Mouse (Mus musculus) lung, postnatal 4 days (tissue): ENCODE results near the gene Neu2.
"Not testable (repeated sequence)": the region's sequence is repeated elsewhere in the genome, so short reads cannot be mapped to it uniquely, and the experiment has no call there.

Experiments
- DNase-seq, 2 experiments: peaks; one replicate each; pipeline ENCODE4 v3.0.0; 2021

The Neu2 gene

DNA sequence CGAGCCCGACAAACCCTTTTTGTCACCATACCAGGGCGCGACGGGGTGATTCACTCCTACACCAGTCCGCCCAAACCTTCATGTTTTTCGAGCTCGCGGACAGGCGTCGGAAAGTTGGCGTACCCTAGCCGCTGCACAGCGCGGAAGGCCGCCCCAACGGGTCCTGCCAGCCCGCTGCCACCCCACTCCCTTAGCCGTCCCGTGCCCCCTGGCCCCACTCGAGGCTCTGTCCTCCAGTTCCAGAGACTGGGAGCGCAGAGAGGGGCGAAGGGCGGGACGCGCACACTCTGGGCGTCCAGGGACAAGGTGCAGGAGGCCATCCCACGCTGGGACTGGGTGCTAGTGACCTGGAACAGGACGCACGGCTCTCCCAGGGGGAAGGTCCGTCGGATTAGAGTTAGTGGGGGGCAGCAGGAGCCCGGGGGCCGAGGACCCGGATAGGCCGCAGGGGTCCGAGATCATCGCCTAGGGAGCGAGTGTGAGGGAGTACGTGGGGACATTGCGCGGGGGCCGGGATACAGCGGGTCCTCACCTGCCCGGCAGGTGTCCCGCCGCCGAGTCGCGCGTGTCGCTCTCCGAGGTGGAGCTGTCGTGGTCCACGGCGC lies at the start of gene Neu2:
Gene Neu2 (plus strand): TSS at position 329 of the 605 bp plus-strand sequence.
- DNase-seq: peak in 1 of 2 experiments; percentile 25

DNA sequence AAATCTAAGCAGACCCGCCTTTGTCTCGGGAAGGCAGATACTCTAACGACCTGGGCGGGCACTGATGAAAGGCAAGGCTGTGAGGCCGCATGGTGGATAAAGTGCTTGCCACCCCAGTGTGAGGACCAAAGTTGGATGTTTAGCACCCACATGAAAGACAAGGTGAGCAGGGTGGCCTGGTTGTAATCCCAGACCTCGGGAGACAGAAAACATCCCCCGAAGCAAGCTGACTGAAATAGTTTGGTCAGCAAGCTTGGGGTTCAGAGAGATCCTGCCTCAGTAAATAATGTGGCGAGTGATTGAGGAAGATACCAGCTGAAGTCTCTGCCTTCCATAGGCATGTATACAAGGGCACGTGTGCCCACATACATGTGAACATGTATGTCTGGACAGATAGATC lies 42.2 kb upstream of the Neu2 start:
- no peak for DNase-seq

DNA sequence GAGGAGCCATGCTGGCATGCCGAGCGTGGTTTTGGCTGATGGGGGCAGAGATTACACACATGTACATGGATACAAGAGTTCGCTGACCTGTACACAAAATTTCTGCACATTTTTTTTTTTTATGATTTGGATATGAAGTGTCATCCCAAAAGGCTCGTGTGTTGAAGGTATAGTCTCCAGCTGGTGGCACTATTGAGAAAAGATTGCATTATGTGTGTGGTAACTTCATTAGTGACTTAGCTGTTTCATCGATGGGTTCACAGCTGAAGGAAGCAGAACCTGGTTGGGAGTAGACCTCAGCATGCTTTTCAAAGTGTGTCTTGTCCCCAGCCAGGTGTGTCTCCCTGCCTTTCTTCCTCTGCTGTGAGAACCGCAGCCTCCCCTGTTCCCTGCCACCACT lies 41.4 kb upstream of the Neu2 start:
- DNase-seq: no peak

DNA sequence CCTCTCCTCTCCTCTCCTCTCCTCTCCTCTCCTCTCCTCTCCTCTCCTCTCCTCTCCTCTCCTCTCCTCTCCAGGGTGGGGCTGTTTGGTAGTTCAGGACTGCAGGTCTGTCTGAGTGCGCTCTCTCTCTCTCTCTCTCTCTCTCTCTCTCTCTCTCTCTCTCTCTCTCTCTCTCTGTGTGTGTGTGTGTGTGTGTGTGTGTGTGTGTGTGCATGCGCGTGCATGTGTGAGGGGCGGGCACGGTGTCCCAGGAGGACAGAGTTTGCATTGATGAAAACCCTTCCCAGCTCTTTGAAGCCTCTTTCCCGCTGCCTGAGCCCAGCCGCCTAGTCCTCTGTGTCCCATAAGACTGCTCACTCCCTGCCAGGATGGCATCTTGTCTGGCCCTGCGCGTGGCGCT lies 39.7 kb upstream of the Neu2 start, which contains the start of gene Snorc:
Gene Snorc (plus strand): TSS at position 301 of the 400 bp plus-strand sequence.
- DNase-seq: not testable (repeated sequence)

DNA sequence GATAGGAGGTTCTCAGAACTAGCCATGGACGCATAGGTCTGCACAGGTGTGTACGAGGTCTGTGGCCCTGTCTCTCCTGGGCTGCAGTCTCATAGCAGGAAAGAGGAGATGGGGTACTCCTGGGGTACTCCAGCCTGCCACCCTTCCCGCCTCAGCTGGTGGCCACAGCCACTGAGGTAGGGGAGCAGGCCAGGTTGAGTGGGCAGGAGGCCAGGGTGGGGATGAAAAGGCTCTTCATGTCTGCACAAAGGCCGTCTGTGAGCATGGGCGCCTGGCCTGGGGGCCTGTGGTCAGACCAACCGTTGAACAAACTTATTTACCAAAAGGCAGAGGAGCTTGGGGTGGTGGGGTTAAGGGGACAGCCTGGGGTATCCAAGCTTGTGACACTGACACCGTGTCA lies 37.8 kb upstream of the Neu2 start:
- DNase-seq: no peak

DNA sequence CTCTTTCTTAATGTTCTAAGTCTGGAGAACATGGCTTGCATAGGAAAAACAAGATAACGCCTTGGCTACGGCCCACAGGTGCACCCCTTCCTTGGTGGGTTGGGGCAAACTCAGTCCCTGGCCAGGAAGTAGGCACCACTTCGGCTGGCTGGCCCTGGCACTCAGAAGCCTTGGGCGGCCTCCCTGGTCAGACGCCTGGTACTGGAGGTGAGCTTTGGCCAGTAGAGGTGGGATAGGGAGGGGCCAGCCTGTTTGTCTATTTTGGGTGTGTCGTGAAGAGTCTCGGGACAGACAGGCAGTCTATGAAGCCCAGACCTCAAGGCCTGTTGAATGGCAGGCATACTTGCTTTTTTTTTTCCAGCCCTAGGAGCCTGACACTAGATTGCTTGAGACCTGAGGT lies 37.1 kb upstream of the Neu2 start:
- DNase-seq: no peak

DNA sequence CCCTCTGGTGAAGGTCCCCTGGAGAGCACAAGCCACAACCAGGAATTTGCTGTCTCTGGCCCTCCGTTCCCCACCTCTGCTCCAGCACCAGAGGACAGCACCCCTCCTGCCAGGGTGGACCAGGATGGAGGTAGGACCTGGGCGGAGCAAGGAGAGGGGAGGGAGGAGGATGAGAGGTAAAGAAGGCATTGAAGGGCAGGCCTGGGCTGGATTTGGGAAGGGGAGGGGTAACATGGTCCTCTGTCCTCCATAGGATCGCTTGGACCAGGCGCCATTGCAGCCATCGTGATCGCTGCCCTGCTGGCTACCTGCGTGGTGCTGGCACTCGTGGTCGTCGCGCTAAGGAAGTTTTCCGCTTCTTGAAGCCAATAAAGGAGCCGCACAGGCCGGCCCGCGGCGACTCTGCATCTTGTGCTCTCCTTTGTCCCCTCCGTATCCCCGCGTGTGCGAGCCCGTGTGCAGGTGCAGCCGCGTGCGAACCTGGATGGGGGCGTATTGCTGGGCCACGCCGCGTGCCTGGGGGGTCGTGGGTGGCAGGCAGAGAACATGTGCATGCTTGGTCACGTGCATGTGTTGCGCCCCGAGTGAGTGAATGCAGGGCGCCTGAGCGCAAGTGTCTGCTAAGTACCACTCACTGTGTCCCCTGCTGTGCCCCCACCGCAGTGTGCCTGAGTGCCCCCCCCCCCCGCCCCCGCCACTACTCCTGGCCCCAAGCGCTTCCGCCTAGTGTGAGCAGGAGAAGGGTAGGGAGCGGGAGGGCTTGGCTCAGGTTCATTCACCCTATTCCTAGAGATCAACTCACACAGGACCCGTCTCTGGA lies 34.4 kb upstream of the Neu2 start:
- no peak for DNase-seq

DNA sequence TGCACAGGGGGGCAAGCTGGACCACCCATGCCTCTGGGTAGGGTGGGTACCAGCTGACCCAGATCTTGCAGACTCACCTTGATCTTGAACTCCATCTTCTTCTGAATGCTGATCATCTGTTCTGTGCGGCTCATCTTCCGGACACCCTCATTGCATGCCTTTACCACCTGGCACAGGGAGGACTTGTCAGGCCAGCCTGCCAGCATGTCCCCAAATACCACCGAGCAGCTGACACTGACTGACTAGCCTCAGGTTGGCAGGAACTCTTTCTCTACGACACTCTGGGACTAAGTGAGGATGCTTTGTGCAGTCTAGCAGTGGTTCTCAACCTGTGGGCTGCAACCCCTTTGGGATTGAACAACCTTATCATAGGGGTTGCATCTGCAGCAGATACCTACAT lies 27.1 kb upstream of the Neu2 start:
- no peak for DNase-seq

DNA sequence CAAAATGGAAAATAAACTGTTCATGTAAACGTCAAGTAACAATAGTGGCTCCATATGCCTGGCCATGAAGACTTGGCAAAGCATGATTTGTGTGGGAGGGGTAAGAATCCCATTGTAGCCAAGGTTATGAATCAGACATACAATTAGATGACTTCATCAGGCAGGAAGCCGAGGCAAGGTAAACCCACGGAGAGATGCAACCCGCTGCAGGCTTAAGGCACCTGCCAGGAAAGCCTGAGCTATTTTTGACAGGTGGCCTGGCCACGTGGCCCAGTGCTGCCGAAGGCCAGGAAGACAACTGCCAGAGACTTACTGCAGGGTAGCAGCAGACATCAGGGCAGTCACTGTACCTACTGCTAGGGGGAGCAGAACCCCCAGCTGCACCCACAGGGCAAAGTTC lies 23.3 kb upstream of the Neu2 start:
- DNase-seq: no peak

DNA sequence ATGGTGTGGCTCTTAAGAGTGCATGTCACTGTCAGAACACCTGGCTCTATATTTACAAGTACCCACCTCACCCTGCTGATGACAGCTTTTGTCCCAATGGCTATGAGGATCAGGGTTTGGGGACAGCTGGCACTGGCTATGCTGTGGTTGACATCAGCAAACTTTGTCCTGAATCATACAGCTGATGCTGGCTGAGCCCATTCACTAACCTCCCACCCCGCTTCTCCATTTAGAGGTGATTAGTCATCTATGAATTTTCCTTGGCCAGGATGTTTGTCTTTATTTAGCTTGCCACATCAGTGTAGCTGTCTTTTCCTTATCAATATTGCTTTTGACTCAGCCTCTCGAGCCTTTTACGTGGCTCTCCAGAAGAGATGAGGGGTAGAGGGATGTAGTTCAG lies 17.4 kb upstream of the Neu2 start:
- DNase-seq: no peak

DNA sequence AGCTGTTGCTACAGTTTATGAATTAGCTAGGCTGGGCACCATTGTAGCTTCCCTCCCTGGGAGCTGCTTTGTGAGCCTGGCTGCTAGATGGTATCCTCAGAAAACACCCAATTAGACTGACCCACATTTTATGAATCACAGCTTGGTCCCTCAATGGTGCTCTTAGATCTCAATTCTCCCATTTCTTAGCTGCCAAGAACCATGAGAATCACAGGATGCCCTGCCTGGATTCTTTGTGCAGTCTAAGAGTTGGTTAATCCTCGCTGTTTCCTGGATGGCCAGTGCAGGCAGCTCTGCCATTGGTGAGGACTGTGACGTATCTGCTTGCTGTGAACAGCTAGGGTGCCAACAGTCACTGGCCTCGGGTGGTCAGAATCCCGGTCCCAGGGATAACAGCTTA lies 16.1 kb upstream of the Neu2 start:
- DNase-seq: no peak

DNA sequence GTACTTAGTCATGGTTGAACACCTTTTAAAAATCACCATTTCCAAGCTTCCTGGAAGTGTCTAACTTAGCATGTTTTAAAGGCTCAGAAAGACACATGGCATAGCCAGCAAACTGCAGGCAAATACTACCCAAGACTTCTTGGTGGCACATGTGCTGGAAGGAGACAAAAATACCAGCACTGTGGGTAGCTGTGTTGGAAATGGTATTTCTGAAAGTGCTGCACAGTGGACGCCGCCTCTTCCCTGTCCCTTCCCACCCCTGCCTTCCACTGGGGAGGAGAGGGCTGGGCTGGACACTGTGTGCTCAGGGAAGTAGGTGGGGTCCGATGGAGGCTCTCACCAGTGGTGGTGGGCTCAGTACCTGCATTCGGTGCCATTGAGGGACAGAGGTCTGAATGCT lies 4.2 kb upstream of the Neu2 start:
- no peak for DNase-seq

DNA sequence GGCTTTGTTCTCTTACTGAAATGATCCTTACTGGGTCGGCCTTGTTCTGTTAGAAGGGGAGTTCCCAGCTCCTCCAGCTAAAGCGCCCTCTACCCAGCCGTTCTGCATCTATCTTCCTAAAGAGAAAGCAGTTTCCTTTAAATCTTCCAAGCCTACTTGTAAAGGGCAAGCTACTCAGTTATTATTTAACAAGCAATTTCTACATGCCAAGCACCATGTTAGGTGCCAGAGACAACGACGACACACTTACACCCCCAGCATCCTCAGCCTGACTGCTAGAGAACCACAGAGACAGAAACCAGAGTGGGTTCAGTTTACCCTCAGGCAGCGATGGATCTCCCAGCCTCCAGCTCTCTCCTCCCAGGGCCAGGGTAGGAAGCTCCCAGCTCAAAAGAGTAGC lies 1.8 kb upstream of the Neu2 start:
- no peak for DNase-seq

DNA sequence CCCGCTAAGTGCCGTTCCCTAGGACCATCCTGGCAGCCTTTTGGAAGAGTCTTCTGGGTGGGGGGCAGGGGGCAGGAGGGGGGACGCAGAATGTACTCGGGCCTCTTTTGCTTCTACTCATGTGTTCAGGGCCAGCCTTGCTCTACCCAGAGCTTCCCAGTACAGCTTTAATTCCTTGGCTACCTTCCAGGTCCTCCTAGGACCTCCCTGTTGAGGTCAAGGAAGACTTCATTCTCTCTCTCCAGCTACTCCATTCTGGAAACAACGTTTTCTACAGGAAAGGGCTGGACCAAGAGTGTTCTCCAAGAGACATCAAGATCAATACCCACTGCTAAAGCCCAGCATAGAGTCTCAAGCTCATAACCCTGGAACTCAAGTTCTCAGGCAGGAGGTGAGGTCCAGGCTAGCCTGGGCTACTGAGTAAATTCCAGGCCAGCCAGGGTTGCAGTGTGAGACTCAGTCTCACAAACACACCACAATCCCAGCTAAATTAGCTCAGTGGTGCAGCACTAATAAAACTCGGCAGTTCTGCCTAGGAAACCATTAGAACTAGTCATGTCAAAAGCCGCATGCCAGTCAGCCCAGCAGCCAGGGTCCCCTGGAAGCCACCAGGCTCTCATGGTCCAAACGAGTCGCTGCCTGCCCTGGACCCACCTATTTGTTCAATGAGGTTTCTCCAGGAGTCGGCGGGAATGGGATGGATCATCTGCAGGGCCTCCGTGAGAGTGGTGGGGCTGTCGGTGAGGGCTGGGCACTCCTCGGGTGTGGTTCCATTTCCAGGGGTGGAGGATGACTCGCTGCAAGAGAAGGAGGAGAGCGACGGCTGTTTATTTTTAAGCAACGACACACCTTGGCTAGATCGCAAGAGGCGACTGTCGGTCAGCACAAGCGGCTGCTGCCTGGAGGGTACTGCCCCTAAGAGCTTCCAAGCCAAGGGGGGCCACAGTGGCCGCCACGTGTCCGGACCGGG lies 813 bp upstream of the Neu2 start:
- no peak for DNase-seq

DNA sequence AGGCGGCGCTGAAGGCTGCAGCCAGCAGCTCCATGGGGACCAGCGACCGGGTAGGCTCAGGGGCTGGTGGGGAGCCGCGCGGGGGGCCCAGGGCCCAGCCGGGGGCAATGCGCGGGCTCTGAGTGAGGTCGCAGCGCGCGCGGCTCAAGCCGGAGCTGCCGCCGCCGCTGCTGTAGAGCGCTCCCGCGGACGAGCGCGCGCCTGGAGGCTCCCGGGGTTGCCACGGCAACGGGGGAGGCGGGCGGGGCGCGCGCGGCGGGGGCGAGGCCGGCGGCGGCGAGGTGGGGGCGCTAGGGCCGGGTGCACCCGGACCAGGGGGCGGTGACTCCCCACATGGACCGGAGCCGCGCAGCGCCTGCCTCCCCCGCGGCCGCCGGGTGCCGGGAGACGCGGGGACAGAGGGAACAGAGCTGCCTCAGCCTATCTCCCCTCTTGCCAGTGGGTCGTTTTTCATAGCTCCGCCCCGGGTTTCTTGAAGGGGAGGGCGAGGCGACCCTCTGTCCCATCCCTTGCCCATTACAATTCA lies 540 bp downstream of the Neu2 start:
- peak; percentile 31 to 56 for DNase-seq

DNA sequence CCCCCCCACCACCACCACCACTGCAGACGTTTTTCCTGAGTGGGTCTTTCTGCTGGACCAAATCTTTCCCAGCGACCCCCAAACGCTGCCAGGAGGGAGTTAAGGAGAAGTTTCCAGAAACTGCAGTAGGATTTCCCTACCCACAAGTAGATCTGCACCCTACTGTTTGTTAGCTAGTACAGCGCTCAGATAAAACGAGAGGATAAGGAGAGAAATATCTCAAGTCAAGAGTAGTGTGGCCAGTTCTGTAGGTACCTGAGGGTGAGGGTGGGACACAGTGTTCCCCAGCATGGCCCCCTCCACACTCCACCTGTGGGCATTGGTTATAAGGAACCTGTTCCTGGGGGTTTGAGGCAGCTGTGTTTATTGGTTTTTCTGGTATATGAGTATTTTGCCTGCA lies 1.2 kb downstream of the Neu2 start:
- DNase-seq: no peak

DNA sequence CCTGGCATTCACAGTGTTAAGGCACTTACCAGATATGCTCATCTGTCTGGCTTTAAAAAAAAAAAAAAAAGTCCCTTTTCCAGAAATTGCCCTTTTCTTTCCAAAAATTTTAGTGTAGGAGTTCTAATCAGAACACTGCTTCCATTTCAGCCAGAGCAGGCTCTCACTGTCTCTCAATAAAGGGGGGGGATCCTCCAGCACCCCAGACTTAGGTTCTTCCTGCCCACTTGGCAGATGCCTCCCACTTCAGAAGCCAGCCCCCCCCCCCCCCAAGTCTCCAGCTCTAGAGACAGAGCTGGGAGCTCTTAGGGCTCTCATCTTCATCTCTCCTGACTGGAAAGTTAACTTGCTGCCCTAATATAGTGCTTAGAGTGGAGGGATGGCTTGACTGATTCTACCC lies 10.8 kb downstream of the Neu2 start:
- no peak for DNase-seq

DNA sequence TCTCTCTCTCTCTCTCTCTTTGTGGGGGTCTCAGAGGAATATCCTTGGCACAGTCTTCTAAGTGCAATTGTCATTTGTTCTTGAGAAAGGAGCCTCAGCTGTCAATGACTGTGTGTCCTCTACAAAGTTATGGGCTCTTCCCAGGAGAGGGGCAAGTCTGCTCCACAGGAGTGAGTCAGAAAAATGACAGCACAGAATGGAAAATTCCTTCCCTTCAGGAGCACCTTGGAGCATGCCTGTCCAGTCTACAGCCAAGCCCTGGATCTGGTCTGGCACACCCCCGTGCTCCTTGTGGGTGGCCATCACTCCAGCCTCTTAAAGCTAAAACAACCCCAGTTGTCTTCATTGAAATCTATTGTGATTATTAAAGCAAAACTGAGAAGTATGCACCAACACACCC lies 11.8 kb downstream of the Neu2 start:
- DNase-seq: no peak

DNA sequence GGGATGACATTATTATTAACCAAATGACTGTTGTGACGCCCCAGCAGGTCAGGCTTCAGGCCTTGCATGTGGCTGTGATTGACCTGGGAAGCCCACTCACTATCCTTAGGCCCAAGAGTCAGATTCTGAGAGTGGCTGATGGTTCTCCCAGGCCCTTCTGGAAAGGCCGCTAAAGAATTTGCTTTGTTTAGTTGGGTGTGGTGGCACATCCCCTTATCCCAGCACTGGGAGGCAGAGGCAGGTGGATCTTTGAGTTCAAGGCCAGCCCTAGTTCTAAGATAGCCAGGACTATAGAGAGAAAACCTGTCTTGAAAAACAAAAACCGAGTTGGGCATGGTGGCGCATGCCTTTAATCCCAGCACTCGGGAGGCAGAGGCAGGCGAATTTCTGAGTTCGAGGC lies 15.4 kb downstream of the Neu2 start:
- DNase-seq: no peak

DNA sequence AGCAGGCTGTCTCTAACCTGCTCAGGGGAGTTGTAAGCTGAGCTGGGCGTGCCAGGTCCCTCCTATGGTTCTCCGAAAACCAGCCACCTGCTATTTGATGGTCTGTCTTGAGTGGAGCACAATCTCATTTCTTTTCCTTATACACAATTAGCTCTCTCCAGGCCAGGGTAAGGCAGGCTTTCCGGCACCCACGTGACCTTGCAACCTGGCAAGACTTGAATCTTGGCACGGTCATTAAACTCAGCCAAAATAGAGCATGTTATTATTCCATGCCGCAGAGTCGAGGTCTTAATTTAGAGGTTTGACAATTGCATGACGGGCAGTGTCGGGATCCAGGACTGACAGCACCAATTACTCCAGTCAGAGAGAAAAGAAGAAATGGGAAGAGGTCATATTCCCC lies 17.5 kb downstream of the Neu2 start:
- DNase-seq: no peak

DNA sequence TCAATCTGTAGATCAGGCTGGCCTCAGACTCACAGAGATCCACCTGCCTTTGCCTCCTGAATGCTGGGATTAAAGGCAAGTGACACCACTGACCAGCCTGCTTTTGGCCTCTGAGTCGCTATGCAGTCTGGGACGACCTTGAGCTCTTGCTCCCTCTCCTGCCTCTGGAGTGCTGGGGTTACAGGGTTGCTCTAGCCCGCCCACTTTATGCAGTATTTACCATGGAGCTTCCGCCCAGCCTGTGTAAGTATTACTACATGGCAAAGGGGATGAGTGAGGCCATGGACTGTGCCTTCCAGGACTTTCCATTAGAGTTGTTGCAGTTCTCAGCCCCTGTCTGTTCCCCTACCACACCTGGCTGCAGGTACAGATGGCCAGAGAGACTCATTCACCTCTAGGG lies 22.7 kb downstream of the Neu2 start:
- DNase-seq: no peak

DNA sequence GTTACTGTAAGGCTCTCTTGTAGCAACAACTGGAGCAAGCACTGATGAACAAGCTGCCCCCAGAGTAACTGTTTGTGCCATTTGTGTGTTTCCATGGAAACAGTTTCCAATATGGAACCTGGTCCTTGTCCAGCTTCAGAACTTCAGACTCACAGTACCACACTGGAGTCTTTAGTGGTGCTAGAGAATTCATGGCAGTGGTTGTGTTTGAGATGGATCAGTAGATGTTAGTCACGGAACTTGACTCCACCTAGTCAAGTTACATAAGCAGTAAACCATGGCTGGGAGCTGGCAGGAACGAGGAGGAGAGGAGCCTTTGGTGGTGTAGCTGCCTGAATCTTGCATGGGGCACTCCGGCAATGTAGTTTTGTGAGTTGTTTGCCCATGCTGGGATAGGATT lies 24.4 kb downstream of the Neu2 start:
- no peak for DNase-seq

DNA sequence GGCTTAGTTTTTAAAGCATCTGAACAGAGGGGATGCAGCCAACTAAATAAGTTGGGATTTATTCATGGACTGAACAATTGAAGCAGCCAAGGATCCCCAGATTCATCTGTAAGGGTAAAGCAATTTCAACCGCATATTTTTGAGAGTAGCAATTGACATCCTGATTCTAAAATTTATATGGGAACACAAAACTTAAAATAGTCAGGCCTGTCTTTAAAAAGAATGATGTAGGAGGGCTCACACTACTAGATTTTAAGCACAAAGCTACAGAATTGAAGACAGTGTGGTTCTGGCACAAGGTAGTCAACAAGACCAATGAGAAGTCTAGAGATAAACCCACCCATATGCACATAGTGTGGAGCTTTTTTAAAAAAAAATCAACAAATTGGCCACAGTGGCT lies 27.3 kb downstream of the Neu2 start:
- DNase-seq: no peak
